Mouse (Mus musculus) frontal cortex, postnatal 25 days (tissue): Measurements from ENCODE around the gene Ccnf.
A peak's percentile ranks its signal among the peaks of the same experiment; 100 is the strongest.

ENCODE experiments used
- DNase-seq, 2 experiments: peaks; one replicate each; pipeline ENCODE4 v3.0.0; 2022; ENCODE audit warnings: low spot score in 2 of 2

The Ccnf gene

GRCm38 (mm10) chr17:24203068-24203467 is 48.2 kb downstream of the Ccnf start:
- no peak for DNase-seq

DNA sequence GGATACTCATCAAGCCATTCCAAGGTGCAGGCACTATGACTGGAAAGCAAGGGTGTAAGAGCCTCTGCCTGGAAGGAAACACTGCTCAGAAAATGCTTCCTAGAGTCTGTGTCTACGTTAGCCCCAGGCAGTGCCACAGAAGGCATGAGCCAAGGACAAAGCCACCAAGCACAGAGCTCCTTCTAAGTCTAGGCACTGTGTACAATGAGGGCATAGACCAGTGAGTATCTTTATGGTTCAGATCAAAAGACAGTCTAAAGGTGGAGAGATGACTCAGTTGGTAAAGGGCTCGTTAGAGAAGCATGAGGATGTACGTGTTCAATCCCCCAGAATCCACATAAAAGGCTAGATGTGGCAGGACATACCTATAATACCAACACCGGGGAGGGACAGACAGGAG is 50.2 kb downstream of the Ccnf start:
- DNase-seq: no peak

DNA sequence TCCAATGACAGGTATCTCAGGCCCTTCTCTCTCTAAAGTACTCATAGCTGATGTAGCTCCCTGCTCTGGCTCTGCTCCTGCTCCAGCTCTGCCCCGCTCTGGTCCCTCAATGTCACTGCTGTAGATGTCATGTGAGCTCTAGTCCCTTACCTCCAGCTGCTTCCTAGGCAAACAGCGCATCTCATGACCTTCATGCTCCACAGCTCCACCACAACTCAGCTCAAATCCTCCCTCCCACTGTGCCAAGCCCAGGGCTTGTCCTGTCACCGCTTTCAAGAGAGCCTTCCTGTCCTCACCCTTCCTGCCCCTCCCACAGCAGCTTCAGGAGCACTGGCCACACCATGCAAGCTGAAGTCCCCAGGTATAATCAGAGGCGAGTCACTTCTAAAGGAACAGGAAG is 51.5 kb downstream of the Ccnf start:
- DNase-seq: no peak

GRCm38 (mm10) chr17:24199252-24199651 is 52.0 kb downstream of the Ccnf start:
- no peak for DNase-seq

- DNase-seq: no peak
Observed at GRCm38 (mm10) chr17:24197032-24197824, 54.1 kb downstream of the Ccnf start.

DNA sequence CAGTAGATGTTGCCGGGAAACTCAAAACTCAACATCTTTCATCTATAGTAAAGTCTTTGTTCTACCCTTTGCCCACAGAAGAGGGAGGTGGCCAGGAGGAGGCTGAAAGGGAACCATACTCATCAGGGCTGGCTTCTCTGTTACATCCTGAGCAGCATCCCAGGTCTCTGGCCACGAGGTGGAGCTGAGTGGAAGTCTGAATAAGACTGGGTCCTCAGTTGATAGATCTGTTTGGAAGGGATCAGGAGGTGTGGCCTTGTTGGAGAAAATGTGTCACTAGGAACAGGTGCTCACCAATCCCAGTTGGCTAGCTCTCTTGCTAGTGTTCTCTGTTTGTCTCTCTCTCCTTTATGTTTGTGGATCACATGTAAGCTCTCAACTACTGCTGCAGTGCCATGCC is 55.9 kb downstream of the Ccnf start:
- no peak for DNase-seq

DNA sequence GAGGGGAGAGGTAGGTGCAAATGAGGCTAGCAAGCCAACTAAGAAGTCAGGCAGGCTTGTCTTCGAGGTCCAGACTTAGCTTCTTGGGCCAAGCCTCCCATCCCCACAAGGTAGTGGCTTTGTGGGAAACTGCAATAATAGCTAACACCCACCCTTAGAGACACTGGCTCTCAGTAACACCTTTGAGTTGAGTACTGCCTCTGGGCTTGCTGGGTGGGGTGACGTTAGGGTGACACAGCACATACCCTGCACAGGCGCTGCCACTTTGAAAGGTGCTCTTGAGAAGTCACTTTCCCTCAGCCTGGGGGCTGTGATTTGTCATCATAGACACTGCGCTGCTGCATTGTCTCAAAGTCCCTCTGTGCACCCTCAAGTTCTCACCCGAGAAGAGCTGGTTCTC is 57.5 kb downstream of the Ccnf start:
- no peak for DNase-seq

GRCm38 (mm10) chr17:24193268-24193667 is 58.0 kb downstream of the Ccnf start:
- DNase-seq: no peak

- DNase-seq: no peak
Observed at GRCm38 (mm10) chr17:24192848-24193247, 58.4 kb downstream of the Ccnf start.

DNA sequence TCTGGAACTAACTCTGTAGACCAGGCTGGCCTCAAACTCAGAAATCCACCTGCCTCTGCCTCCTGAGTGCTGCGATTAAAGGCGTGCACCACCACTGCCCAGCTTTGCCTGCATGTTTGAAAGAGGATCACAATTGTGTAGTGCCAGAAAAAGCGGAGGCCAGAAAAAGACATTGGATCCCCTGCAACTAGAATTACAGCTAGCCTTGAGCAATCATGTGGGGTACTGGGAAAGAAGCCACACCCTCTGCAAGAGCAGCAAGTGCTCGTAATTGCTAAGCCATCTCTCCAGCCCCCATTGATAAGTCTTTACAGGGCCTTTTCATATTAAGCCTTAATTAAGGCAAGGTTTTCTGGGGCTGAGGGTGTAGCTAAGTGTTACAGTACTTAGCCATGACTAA is 59.8 kb downstream of the Ccnf start:
- no peak for DNase-seq

DNA sequence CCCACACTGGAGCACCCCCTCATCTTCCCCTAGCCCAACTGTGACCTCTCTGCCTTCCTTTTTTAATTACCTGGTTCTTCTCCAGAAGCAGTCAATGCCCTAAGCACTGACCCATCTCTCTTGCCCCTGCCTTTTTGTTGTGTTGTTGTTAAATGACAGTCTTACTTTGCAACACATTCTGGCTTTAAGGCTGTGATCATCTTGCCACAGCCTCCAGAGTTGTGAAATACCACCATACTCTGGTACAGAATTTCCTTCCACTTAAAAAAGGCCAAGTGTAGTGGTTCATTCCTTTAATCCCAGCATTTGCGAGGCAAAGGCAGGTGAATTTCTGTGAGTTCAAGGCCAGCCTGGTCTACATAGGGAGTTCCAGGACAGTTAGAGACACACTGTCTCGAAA is 60.4 kb downstream of the Ccnf start:
- DNase-seq: no peak

GRCm38 (mm10) chr17:24174259-24174658 is 77.0 kb downstream of the Ccnf start:
- DNase-seq: no peak

- DNase-seq: peak; percentile 44 to 49
Observed at GRCm38 (mm10) chr17:24173423-24173822, 77.9 kb downstream of the Ccnf start.
